Mouse (Mus musculus) hindlimb bud, embryonic 11.5 days (tissue): Measurements from ENCODE around the gene Pou6f1.
"Not testable (repeated sequence)": the region's sequence is repeated elsewhere in the genome, so short reads cannot be mapped to it uniquely, and the experiment has no call there.

ENCODE experiments used
- DNase-seq: peaks from one replicate; pipeline ENCODE4 v3.0.0-alpha.2; 2012; ENCODE audit warnings: low read depth, low spot score; ENCODE audit errors: extremely low spot score

The Pou6f1 gene

DNA sequence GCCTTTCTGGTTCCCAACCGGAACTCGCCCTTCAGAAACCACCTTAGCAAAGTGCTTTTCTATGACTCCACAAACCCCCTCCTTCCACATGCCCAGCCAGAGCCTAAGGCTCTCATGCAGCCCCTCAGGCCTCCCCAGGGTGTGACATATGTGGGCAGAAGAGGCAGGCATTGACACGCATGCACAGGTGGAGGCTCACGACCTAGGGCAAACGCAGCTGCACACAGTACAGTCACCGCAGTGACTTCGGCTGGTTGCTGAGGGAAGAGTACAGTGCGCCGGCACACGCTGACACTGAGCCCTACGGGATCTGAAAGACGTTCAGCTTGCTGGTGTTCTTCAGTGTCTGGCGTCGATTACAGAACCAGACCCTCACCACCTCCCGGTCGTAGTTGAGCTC lies 21.8 kb downstream of the Pou6f1 start:
- no peak for DNase-seq

DNA sequence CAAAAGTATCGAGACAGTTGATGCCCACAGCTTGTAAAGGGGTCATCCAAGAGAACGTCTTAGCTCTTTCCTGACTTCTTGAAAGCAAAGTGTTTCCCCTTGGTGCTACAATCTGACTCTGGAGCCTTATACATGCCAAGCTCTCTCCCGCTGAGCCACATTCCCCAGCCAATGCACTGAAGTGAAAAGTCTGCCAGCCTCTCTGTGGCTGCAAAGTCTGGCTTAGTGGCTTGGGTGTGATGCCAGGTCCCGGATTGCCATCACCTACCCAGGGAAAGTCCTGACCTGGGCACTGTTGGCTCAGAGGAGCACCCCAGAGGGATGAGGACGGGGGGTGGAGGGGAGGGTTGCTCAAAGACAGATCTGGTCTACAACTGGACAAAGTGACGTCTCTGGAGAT lies 23.0 kb downstream of the Pou6f1 start:
- DNase-seq: no peak

GRCm38 (mm10) chr15:100576392-100576791 lies 23.4 kb downstream of the Pou6f1 start:
- no peak for DNase-seq

- no peak for DNase-seq
These were observed 24.4 kb downstream of the Pou6f1 start for GRCm38 (mm10) chr15:100575366-100575765.

DNA sequence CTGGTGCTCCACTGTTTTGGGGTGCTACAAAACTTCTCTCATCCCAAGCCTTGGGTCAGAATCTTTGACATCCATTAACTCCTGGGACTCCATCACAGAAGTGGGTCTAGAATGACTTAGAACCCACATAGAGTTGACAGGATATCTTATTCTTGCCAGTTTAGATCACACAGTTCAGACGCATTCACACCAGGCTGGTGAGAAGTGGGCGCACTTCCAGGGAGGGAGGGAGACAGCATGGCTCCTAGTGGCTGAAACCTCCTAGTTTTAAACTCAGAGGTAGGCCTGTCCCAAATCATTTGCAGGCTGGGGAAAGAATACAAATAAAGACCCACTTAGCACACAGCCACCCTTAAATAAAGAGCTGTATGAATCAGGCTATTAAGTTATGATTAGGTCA lies 25.4 kb downstream of the Pou6f1 start:
- no peak for DNase-seq

DNA sequence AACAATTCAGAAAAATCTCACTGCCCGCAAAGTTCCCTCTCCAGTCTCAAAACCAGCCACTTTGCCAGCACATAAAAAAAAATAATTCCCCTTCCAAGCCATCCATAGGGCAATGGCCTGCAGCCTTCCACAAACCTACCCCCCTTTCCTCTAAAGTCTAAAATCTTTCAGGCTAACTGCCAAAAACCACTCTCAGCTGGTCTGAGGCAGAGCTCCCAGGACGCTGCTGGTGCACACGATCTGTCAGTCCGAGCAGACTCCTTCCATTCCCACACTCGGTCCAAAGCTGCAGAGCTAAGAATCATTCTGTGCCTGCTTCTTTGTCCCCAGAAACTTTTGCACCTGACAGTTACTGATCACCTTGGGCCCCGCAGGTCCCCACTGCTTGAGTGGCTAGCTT lies 25.8 kb downstream of the Pou6f1 start:
- DNase-seq: no peak

DNA sequence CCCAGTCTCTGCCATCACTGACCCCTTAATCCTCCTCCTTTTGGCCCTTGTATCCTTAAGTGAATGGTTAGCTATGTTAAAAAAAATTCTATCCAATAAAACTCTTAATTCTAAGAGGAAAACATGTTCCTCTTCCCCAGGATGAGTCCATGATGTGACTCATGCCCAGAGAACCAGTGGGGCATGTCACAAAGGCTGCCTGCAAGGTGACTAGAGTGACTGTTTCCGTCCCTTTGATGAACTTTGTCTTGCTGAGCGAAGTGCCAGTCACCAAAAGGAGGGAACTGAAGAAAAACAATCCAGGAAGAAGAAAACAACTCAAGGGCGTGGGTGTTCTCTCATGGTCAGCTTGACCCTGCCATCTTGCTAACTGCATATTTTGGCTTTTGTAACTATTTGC lies 30.5 kb downstream of the Pou6f1 start:
- no peak for DNase-seq

DNA sequence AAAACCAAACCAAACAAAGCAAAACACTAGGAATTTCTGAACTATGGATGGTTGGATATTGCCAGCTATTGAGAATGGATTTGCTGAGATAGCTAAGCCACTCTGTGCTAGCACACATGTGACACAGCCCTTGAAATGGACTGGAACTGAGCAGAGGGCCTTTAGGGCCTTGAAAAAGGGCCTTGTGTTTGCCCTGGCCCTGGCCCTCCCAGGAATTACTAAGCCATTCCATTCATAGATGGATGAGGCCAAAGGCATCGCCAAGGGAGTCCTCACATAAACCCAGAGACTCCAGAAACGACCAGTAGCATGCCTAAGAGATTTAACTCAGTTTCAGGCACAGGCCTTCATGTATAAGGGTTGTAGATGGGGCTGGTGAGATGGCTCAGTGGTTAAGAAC lies 33.3 kb downstream of the Pou6f1 start:
- DNase-seq: no peak

DNA sequence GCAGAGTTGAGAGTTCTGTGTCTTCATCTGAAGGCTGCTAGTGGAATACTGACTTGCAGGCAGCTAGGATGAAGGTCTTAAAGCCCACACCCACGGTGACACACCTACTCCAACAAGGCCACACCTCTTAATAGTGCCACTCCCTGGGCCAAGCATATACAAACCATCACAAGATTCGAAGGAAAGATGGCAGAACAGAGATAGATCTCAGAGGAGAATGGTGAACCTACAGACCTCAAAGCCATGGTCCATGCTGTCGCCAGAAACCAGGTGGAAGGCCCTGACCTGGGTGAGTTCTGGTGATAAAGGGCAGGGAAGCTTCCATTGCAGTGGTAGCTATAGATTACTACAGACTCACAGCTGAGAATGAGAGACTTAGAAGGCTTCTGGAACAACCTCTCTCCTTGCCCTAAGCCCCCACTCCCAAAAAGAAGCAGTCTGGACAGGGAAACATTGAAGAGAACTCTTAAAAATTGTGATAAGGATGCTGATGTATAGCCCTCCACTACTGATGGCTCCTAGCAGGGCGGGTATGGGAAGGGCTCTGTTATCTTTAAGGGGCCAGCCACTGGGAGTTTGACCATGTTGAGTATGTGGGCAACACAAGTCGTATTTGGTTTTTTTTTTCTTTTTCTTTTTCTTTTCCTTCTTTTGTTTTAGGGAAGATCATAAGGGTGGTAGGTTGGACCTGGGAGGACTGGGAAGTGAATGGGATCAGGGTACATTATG lies 41.9 kb downstream of the Pou6f1 start:
- DNase-seq: no peak

GRCm38 (mm10) chr15:100556378-100556777 lies 43.4 kb downstream of the Pou6f1 start:
- DNase-seq: no peak

DNA sequence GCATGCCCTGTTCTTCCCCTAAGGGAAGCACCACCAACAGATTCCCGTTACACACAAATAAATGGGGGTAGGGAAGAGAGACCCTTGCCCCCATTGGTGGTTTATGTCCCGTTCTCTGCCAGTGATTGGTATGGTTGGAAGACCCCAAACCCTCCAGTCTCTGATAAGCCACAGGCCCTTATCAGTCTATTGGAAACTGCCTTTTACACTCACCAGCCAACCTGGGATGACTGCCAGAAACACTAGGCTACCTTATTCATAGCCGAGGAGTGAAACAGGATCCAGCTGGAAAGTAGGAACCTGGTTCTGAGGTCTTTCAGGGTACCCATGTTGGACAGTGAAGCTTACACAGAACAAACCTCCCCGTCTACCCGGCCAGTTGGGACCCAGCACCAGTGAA lies 43.8 kb downstream of the Pou6f1 start:
- DNase-seq: no peak

DNA sequence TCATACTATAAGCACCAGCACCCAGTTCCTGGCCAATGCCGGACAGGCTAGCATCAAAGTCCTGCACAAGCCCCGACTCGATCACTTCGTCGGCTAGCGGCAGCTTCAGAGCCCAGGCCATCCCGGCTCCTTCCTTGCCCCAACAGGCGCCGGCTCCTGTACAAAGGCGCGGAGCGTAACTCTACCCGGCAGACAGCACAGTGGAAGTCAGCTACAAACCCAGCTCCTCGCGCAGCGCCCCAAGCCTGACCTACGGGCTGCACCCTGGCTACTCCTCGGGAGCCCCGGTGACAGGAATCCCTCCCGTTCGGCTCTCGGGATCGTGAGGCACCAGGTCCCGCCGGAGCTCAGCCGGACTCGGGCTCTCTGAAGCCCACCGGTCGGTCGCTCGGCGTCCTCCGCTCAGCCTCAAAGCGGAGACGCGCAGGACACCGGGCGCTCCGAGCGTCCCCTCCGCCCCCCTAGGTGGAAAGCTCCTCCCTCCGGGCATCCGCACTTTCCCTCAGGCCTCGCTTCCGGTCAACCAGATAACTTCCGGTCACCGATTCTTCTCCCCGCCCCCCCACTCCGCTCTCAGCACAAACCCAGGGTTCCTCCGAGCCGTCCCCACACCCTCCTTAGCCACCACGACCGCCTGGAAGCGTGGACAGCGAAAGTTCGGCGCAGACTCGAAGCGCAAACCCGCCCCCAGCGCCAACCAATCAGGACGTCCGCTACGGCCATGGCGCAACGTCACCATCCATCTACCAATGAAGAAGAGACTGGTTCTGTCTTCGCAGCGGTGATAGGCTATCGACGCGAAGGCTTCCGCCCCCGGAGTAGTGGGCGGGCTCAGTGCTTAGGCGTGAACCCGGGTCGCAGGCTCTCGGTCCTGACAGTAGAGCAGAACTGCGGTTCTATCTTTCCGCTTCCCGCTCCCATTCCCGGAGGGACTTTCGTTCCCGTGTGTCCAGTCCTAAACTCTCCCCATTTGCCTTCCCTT lies 48.2 kb downstream of the Pou6f1 start, which contains the start of gene Tfcp2:
TSS of gene Tfcp2 (minus strand) at position 683 of the 982 bp plus-strand sequence.
- DNase-seq: peak; percentile 86

GRCm38 (mm10) chr15:100550280-100550679 lies 49.5 kb downstream of the Pou6f1 start:
- no peak for DNase-seq

DNA sequence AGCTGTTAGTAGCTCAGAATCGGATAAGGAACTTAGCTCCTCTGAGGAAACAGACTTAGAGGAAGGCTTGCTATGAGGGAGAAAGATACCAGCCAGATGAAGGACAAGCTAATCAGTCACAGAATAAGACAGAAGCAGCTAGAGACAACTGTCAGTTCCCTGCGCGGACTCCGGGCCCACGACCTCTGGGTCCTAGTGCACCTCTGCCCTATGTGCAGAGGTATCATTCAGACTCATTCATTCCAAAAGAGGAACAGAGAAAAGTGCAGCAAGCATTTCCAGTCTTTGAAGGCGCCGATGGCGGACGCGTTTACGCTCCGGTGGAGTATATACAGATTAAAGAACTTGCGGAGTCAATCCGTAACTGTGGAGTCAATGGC lies 56.1 kb downstream of the Pou6f1 start:
- not testable (repeated sequence) for DNase-seq

GRCm38 (mm10) chr15:100542876-100543650 lies 56.7 kb downstream of the Pou6f1 start:
- not testable (repeated sequence) for DNase-seq

- no peak for DNase-seq
These were observed 58.4 kb downstream of the Pou6f1 start for GRCm38 (mm10) chr15:100541426-100541825.

DNA sequence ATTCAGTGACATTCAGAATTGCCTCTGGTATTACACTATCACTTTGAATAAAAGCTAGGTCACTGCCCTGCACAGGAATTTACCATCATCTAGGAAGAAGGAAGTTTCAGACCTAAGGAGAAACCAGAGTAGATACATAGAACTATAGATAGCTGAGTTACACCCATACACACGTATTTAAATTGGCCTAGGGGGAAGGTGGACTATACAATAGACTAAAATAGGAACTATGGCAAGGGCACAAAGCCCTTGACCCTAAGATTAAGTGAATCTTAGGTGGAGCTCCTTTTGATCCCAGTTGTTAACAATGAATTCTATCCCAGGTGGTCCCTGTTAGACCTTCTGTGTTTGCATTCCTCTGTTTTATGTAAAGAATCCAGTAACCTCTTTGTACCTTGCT lies 58.8 kb downstream of the Pou6f1 start:
- not testable (repeated sequence) for DNase-seq

DNA sequence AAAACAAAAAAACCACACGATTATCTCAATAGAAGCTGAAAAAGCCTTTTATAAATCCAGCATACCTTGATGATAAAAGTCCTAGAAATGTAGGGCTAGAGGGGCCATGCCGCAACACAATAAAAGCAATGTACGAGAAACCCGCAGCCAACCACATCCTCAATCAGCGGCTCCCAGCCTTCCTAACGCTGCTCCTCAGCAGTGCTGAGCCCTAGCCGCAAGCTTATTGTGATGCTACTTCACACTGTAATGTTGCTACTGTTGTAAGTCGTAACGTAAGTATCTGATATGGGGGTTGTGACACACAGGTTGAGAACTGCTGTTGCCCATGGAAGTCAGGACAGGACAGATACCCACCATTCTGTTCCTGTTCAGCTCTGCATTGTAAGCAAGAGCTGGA lies 60.4 kb downstream of the Pou6f1 start:
- no peak for DNase-seq

DNA sequence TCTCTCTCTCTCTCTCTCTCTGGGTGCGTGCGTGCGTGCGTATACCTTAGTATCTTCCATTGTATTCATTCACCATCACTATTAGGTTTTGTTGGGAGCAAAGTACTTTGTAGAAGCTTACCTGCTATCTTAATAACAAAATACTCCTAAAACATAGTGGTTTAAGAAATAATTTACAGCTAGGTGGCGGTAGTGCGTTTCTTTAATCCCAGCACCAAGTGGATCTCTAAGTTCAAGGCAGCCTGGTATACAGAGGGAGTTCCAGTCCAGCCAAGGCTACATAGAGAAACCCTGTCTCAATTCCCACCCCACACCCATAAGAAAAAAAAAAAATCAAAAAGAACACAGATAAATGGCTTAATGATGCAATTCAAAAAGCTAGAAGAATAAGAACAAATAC lies 61.9 kb downstream of the Pou6f1 start:
- no peak for DNase-seq

- no peak for DNase-seq
These were observed 71.9 kb downstream of the Pou6f1 start for GRCm38 (mm10) chr15:100527900-100528299.

- DNase-seq: no peak
These were observed 74.4 kb downstream of the Pou6f1 start for GRCm38 (mm10) chr15:100525405-100525804.
